Mouse (Mus musculus) gastrocnemius, adult 8-10 months (tissue): ENCODE measurements around the gene Tmem121b. TPM values are rescaled to one million over a fixed set of nuclear protein-coding genes. Genes with fewer than 3 reads are reported as not detected.

Experiments
- DNase-seq, 2 experiments: peaks; one replicate each; pipeline ENCODE4 v3.0.0; 2022; ENCODE audit warnings: low spot score in 2 of 2
- total RNA-seq, 4 experiments: library from RNA; stranded (reverse); gene quantifications; 2 replicates each; pipeline ENCODE4 v1.2.4; 2022

Tmem121b gene
- total RNA-seq, 4 experiments from 2014 or later = not detected

- DNase-seq = no peak
These were observed 28.2 kb downstream of the Tmem121b start for GRCm38 (mm10) chr6:120465393-120465792.

- DNase-seq = no peak
These were observed 29.1 kb downstream of the Tmem121b start for GRCm38 (mm10) chr6:120464406-120464939.

GRCm38 (mm10) chr6:120463884-120464283 is 29.7 kb downstream of the Tmem121b start:
- peak in 1 of 2 experiments; percentile 19 for DNase-seq

DNA sequence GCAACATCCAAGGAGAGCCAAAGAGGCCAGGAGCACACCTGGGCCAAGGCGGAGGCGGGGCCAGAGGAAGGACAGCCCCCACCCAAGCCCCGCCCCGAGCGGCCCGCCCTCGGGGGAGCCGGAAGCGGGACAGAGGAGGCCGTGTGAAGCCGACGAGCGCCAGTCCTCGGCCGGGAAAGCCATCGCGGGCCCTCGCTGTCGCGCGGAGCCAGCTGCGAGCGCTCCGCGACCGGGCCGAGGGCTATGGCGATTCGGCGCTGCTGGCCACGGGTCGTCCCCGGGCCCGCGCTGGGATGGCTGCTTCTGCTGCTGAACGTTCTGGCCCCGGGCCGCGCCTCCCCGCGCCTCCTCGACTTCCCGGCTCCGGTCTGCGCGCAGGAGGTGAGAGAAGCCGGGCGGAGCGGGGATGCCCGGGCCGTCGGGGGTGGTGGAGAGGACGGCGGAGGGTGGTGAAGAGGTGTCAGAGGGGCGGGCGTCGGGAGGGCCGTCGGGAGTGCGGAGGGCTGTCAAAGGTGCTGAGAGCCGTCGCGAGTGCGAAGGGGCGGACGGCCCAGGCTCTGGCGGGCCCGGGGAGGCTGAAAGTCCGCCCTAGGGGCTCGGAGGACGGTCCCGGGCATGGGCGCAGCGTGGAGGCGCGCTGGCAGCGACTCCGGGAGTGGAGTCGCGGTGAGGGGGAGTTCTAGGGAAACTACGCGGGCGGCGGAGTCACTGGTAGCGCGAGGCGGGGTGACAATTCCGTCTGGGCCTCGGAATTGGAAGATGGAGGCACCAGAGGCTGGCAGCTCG is 30.3 kb downstream of the Tmem121b start, which contains the start of gene Il17ra:
TSS of gene Il17ra (plus strand) at position 162 of the 786 bp plus-strand sequence.
- peak; percentile 49 to 52 for DNase-seq

- DNase-seq = no peak
These were observed 31.4 kb downstream of the Tmem121b start for GRCm38 (mm10) chr6:120462251-120462650.

- no peak for DNase-seq
These were observed 32.4 kb downstream of the Tmem121b start for GRCm38 (mm10) chr6:120461217-120461616.

DNA sequence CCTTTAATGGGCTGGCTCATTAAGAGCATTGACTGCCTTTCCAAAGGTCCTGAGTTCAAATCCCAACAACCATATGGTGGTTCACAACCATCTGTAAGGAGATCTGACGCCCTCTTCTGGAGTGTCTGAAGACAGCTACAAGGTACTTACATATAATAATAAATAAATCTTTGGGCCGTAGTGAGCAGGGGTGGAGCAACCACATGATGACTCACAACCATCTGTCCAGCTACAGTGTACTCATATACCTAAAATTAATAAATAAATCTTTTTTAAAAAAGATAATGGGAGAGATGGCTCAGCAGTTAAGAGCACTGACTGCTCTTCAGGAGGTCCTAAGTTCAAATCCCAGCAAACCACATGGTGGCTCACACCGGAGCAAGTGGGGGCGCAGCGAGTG is 35.9 kb downstream of the Tmem121b start:
- DNase-seq = no peak

GRCm38 (mm10) chr6:120457074-120457473 is 36.5 kb downstream of the Tmem121b start:
- DNase-seq = no peak

- DNase-seq = no peak
These were observed 39.0 kb downstream of the Tmem121b start for GRCm38 (mm10) chr6:120454627-120455077.

- DNase-seq = no peak
These were observed 40.1 kb downstream of the Tmem121b start for GRCm38 (mm10) chr6:120453556-120453955.

GRCm38 (mm10) chr6:120453103-120453445 is 40.5 kb downstream of the Tmem121b start:
- DNase-seq = no peak

- DNase-seq = no peak
These were observed 41.1 kb downstream of the Tmem121b start for GRCm38 (mm10) chr6:120452384-120453102.

- no peak for DNase-seq
These were observed 43.4 kb downstream of the Tmem121b start for GRCm38 (mm10) chr6:120450208-120450607.

DNA sequence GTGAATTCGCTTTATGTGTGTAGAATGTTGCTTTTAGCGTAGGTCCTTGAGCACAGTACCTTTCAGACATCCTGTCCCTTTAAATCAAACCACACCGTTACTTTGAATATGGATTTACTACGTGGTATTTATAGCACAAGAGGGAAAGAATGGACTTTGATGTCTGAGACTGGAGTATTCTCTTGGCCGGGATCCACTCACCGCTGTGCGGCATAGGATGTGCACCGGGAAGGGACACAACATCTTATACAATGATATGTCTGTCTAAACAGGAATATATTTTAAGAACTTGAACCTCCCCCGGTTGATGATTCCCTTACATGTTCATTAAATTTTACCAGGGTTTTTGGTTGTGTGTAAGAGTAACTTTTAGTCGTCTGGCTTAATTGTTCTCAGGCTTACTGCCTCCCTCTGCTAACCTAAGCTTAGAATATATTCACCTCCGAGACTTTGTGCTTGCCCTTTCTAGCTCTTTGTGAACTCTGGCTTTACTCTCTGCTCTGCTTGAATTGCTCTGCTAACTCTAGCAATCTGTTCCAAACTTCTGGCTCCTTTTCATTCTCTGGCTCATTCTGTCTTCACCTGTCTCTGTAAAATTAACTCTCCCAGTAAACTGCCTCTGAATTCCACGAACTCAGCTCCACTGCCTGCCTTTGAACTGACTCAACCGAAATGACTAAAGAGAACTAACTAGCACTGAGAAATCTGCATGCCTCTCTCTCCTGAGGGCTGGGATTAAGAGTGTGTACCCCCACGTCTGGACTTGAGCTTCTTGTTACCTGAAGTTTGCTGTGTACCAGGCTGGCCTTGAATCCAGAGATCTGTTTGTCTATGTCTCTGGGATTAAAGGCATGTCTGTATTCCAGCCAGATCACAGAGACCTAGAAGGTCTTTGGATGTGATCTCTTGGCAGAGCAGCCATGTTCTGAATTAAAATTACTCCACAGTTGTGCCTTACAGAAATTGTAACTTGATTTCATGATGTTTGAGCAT is 49.9 kb downstream of the Tmem121b start:
- no peak for DNase-seq

DNA sequence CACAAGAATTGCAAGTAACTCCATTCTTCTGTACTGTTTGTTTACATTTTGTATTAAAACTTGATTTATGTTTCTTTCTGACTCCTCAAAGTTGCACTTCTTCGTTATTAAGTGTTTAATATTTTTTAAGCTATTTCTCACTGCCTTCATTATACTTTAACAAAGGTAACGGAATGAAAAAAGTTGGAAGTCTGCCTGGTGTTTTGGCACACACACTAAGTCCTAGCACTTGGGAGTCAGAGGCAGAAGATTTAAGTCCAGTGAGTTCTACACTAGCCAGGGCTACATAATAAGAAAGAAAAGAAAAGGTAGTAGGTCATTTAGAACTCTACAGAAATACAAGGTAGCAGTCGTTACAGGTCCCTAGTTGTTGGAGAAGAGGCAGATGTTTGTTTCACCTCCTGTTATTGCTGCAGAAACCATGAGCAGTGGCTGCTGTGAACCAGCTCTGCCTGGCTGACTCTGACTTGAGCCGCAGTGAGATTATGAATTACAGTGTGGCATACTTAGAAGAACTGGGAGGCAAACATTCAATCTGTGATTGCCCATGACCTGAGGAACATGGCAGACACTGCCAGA is 51.3 kb downstream of the Tmem121b start:
- DNase-seq = no peak

Other genes with a start within 250 kb of the Tmem121b start
- not detected for gene D330020A13Rik, start 199.4 kb downstream of the Tmem121b start, total RNA-seq
- 1 to 10 TPM in 1 of 4 experiments, under 1 TPM in 3; 0.89 to 1.3 (median 0.95) TPM for gene B4galnt3, start 199.2 kb downstream of the Tmem121b start, total RNA-seq
- gene Kdm5a, start 129.7 kb downstream of the Tmem121b start, total RNA-seq = 10 to 100 TPM; 18.2 to 21.1 (median 19.1) TPM
- gene Ccdc77, start 129.4 kb downstream of the Tmem121b start, total RNA-seq = 1 to 10 TPM; 2.4 to 2.9 (median 2.7) TPM
- gene Il17ra, start 30.6 kb downstream of the Tmem121b start, total RNA-seq = 1 to 10 TPM in 3 of 4 experiments, under 1 TPM in 1; 0.75 to 2.6 (median 1.3) TPM
- 10 to 100 TPM; 21.1 to 23.2 (median 22.1) TPM for gene Hdhd5, start 37.5 kb upstream of the Tmem121b start, total RNA-seq
- gene Cecr2, start 172.6 kb upstream of the Tmem121b start, total RNA-seq = 10 to 100 TPM in 3 of 4 experiments, 1 to 10 TPM in 1; 6.0 to 15.5 (median 13.8) TPM